24 mouse cellular contexts compared by ENCODE assay signal in genomic region chr13:85096174-85096573, GRCm38 (mm10).
"Had no signal": no experiment of that assay in that cellular context is flagged by ENCODE, and none has a peak within 500 bp of the region (broad histone marks: within the 10 kb centered on the region; RNA-seq: fewer than 3 reads in every experiment).

No protein-coding gene starts in this region.

- H3K9me3 ChIP-seq: liver, embryonic 15.5 days; lung, embryonic 15.5 days; stomach, embryonic 15.5 days had no signal

- H3K36me3 ChIP-seq: liver, embryonic 15.5 days; lung, embryonic 15.5 days; midbrain, embryonic 10.5 days; midbrain, embryonic 12.5 days; neural tube, embryonic 13.5 days; neural tube, embryonic 15.5 days; stomach, embryonic 15.5 days had no signal

- H3K4me1 ChIP-seq: liver, embryonic 15.5 days; lung, embryonic 15.5 days; midbrain, embryonic 10.5 days; midbrain, embryonic 12.5 days; neural tube, embryonic 13.5 days; neural tube, embryonic 15.5 days; stomach, embryonic 15.5 days had no signal

- H3K9ac ChIP-seq: liver, embryonic 15.5 days; liver, postnatal 0 days; lung, embryonic 15.5 days; midbrain, embryonic 12.5 days; neural tube, embryonic 13.5 days; neural tube, embryonic 15.5 days; stomach, embryonic 15.5 days had no signal

- H3K27me3 ChIP-seq: liver, embryonic 15.5 days; lung, embryonic 15.5 days; midbrain, embryonic 12.5 days; neural tube, embryonic 13.5 days; neural tube, embryonic 15.5 days; stomach, embryonic 15.5 days had no signal

- DNase-seq: liver, postnatal 0 days; lung, adult 2 months; lung, postnatal 14 days; lung, postnatal 36 days; midbrain, embryonic 14.5 days; retina, postnatal 1 day; right cerebral cortex, adult 18-20 months; right cerebral cortex, postnatal 25 days; right cerebral cortex, postnatal 4 days; spleen, adult 18-20 months; thymus, postnatal 14 days; thymus, postnatal 36 days had no signal

- ATAC-seq: liver, postnatal 0 days; lung, postnatal 0 days; midbrain, embryonic 16.5 days had no signal

- H3K4me3 ChIP-seq: liver, embryonic 15.5 days; lung, embryonic 15.5 days; midbrain, embryonic 10.5 days; midbrain, embryonic 12.5 days; myocyte; neural tube, embryonic 13.5 days; neural tube, embryonic 15.5 days; stomach, embryonic 15.5 days had no signal

- H3K27ac ChIP-seq: liver, embryonic 15.5 days; lung, embryonic 15.5 days; macrophage; midbrain, embryonic 10.5 days; midbrain, embryonic 12.5 days; neural tube, embryonic 13.5 days; neural tube, embryonic 15.5 days; stomach, embryonic 15.5 days; stomach, postnatal 0 days had no signal
